Mouse (Mus musculus): ENCODE measurements around the gene Rp9. TPM values are rescaled to one million over a fixed set of nuclear protein-coding genes. Genes with fewer than 3 reads are reported as not detected.
"Not testable (repeated sequence)": the region's sequence is repeated elsewhere in the genome, so short reads cannot be mapped to it uniquely, and the experiment has no call there.

The Rp9 gene
- polyA plus RNA-seq, 1 experiment: 56.2 TPM

- no peak for TF ChIP-seq CTCF (IDR thresholded peaks at IDR 0.05; ENCODE audit: insufficient read depth, low read length)
- no peak for TF ChIP-seq POLR2A (IDR thresholded peaks at IDR 0.05; ENCODE audit: borderline replicate concordance, extremely low read depth, low read depth, low read length)
- no peak for DNase-seq
- WGBS: 67% methylated on average over 7 of the region's 7 CpGs
- no peaks in the 10 kb centered on the region for H3K4me1 ChIP-seq (ENCODE audit: control insufficient read depth, insufficient read depth, low read length)
- no peak overlapping the region for H3K4me3 ChIP-seq (replicated peaks; ENCODE audit: extremely low read depth, low read depth, low read length)
Measured at GRCm38 (mm10) chr9:22409501-22409900, 60.0 kb downstream of the Rp9 start.

- not testable (repeated sequence) for DNase-seq; H3K4me1 ChIP-seq (ENCODE audit: control insufficient read depth, insufficient read depth, low read length); H3K4me3 ChIP-seq (replicated peaks; ENCODE audit: extremely low read depth, low read depth, low read length)
- WGBS: 15% methylated on average over 4 of the region's 4 CpGs
Measured at GRCm38 (mm10) chr9:22408344-22408743, 61.2 kb downstream of the Rp9 start.

GRCm38 (mm10) chr9:22407633-22408032 lies 61.9 kb downstream of the Rp9 start:
- DNase-seq; H3K4me1 ChIP-seq (ENCODE audit: control insufficient read depth, insufficient read depth, low read length); H3K4me3 ChIP-seq (replicated peaks; ENCODE audit: extremely low read depth, low read depth, low read length): not testable (repeated sequence)
- 81% methylated on average over 3 of the region's 4 CpGs for WGBS

- TF ChIP-seq POLR2A (IDR thresholded peaks at IDR 0.05; ENCODE audit: borderline replicate concordance, extremely low read depth, low read depth, low read length) (no peak), CTCF (IDR thresholded peaks at IDR 0.05; ENCODE audit: insufficient read depth, low read length) (no peak)
- 46% methylated on average over 3 of the region's 3 CpGs for WGBS
- H3K4me1 ChIP-seq (ENCODE audit: control insufficient read depth, insufficient read depth, low read length): no peaks in the 10 kb centered on the region
- H3K4me3 ChIP-seq (replicated peaks; ENCODE audit: extremely low read depth, low read depth, low read length): no peak overlapping the region
- no peak for DNase-seq
Measured at GRCm38 (mm10) chr9:22405414-22405813, 64.1 kb downstream of the Rp9 start.

- DNase-seq; H3K4me3 ChIP-seq (replicated peaks; ENCODE audit: extremely low read depth, low read depth, low read length); H3K4me1 ChIP-seq (ENCODE audit: control insufficient read depth, insufficient read depth, low read length): not testable (repeated sequence)
- WGBS: 62% methylated on average over 2 of the region's 2 CpGs
Measured at GRCm38 (mm10) chr9:22403501-22403900, 66.0 kb downstream of the Rp9 start.

GRCm38 (mm10) chr9:22402976-22403375 lies 66.6 kb downstream of the Rp9 start:
- no peak for DNase-seq
- 69% methylated on average over 3 of the region's 3 CpGs for WGBS
- TF ChIP-seq CTCF (IDR thresholded peaks at IDR 0.05; ENCODE audit: insufficient read depth, low read length) (no peak), POLR2A (IDR thresholded peaks at IDR 0.05; ENCODE audit: borderline replicate concordance, extremely low read depth, low read depth, low read length) (no peak)

GRCm38 (mm10) chr9:22402001-22402400 lies 67.5 kb downstream of the Rp9 start:
- WGBS: 84% methylated on average over 6 of the region's 6 CpGs
- DNase-seq: no peak

More at GRCm38 (mm10) chr9:22402976-22403375, 66.6 kb downstream of the Rp9 start:
- no peak overlapping the region for H3K4me3 ChIP-seq (replicated peaks; ENCODE audit: extremely low read depth, low read depth, low read length)
- no peaks in the 10 kb centered on the region for H3K4me1 ChIP-seq (ENCODE audit: control insufficient read depth, insufficient read depth, low read length)

GRCm38 (mm10) chr9:22399021-22399420 lies 70.5 kb downstream of the Rp9 start:
- 48% methylated on average over 4 of the region's 4 CpGs for WGBS
- Histone ChIP-seq H3K4me3 (replicated peaks; ENCODE audit: extremely low read depth, low read depth, low read length) (no peak overlapping the region), H3K4me1 (ENCODE audit: control insufficient read depth, insufficient read depth, low read length) (no peaks in the 10 kb centered on the region)
- TF ChIP-seq CTCF (IDR thresholded peaks at IDR 0.05; ENCODE audit: insufficient read depth, low read length): no peak
- TF ChIP-seq POLR2A (IDR thresholded peaks at IDR 0.05; ENCODE audit: borderline replicate concordance, extremely low read depth, low read depth, low read length): no peak
- no peak for DNase-seq

More at GRCm38 (mm10) chr9:22402001-22402400, 67.5 kb downstream of the Rp9 start:
- no peak for TF ChIP-seq CTCF (IDR thresholded peaks at IDR 0.05; ENCODE audit: insufficient read depth, low read length)
- H3K4me3 ChIP-seq (replicated peaks; ENCODE audit: extremely low read depth, low read depth, low read length): no peak overlapping the region
- H3K4me1 ChIP-seq (ENCODE audit: control insufficient read depth, insufficient read depth, low read length): no peaks in the 10 kb centered on the region

GRCm38 (mm10) chr9:22394725-22395124 lies 74.8 kb downstream of the Rp9 start:
- DNase-seq: no peak
- TF ChIP-seq POLR2A (IDR thresholded peaks at IDR 0.05; ENCODE audit: borderline replicate concordance, extremely low read depth, low read depth, low read length) (no peak), CTCF (IDR thresholded peaks at IDR 0.05; ENCODE audit: insufficient read depth, low read length) (no peak)
- 70% methylated on average over 2 of the region's 2 CpGs for WGBS
- Histone ChIP-seq H3K4me1 (ENCODE audit: control insufficient read depth, insufficient read depth, low read length) (no peaks in the 10 kb centered on the region), H3K4me3 (replicated peaks; ENCODE audit: extremely low read depth, low read depth, low read length) (no peak overlapping the region)

GRCm38 (mm10) chr9:22390390-22390789 lies 79.2 kb downstream of the Rp9 start:
- TF ChIP-seq CTCF (IDR thresholded peaks at IDR 0.05; ENCODE audit: insufficient read depth, low read length) (no peak), POLR2A (IDR thresholded peaks at IDR 0.05; ENCODE audit: borderline replicate concordance, extremely low read depth, low read depth, low read length) (no peak)
- Histone ChIP-seq H3K4me3 (replicated peaks; ENCODE audit: extremely low read depth, low read depth, low read length) (no peak overlapping the region), H3K4me1 (ENCODE audit: control insufficient read depth, insufficient read depth, low read length) (no peaks in the 10 kb centered on the region)
- WGBS: 50% methylated on average over 5 of the region's 5 CpGs
- no peak for DNase-seq

- no peak for TF ChIP-seq POLR2A (IDR thresholded peaks at IDR 0.05; ENCODE audit: borderline replicate concordance, extremely low read depth, low read depth, low read length)
- TF ChIP-seq CTCF (IDR thresholded peaks at IDR 0.05; ENCODE audit: insufficient read depth, low read length): no peak
- Histone ChIP-seq H3K4me1 (ENCODE audit: control insufficient read depth, insufficient read depth, low read length) (no peaks in the 10 kb centered on the region), H3K4me3 (replicated peaks; ENCODE audit: extremely low read depth, low read depth, low read length) (no peak overlapping the region)
- no peak for DNase-seq
- WGBS: 50% methylated on average over 6 of the region's 6 CpGs
Measured at GRCm38 (mm10) chr9:22389736-22390245, 79.8 kb downstream of the Rp9 start.

All from lung, adult 2 months (tissue).